Mouse (Mus musculus): ENCODE data around the gene Wwc2.

Gene Wwc2

DNA sequence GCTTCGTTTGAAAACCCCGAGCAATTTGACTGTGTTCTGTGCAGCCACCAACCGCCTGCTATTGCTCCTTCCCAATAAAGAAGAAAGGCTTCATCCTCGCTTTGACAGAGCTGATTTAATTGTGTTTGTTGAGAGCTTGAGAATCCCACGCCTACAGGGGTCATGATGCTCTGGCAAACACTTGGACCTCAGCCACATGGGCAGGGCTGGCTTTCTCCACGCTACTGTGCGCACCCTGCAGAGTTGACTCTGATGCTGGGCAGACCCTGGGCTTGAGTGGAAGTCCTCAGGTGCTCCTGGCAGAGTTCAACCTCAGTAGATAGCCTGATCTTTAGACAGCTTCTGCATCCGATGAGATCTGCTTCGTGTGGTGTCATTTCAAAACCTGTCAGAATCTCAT, 198.7 kb downstream of the Wwc2 start:
- DNase-seq (ENCODE audit: low read depth, low spot score), result no peak

DNA sequence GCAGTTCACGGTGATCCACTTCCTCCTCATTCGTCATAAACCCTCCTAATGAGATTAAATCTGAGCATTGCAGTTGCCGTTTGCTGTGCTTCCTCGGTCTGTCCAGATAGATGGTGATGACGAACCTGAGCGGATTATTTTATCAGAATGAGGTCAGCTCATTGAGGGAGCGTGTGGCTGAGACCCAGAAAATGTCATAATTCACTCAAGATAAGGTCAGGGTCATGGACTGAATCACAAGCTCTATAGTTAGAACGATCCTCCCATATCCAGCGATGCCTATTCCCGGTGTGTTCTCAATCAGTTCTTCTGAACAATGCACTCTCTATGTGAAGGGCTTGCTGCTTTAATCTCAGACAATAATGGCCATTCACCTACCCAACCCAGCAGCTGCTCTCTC, 203.0 kb downstream of the Wwc2 start:
- no peak for DNase-seq (ENCODE audit: low read depth, low spot score)

DNA sequence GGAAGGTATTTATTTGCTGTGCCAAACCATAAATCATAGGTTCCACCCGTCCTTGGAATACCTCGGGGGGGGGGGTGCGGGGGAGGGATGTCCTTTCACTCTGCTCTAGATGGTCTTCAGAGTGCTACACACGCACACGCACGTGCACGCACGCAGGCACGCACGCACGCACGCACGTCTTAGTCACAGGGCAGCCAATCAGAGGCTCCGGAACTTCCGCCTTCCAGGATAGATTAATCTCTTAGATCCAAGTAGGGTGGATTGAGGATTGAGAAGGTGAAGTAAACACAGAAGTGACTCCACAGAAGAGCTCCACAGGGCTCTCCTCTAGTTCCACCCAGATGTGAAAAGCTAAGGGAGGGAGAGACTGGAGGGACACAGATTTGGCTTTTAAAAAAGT, 204.4 kb downstream of the Wwc2 start:
- no peak for DNase-seq (ENCODE audit: low read depth, low spot score)

DNA sequence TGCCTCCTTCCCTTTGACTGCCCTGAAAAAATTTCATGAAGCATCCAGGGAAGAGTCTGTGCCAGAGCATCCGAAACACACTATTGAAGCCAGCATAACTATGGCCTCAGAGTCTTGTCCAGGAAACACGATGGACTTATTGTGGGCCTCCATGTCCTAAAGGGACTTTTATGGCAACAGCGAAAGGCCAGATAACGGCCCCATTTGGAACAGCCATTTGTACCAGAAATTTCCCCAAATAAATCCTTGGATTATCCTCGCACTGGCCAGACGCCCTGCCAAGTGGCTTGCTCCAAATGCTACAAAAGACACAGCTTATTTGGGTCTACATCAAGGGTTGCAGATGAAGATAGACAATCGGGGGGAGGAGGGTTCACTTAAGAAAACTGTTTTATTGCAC, 206.3 kb downstream of the Wwc2 start:
- no peak for DNase-seq (ENCODE audit: low read depth, low spot score)

DNA sequence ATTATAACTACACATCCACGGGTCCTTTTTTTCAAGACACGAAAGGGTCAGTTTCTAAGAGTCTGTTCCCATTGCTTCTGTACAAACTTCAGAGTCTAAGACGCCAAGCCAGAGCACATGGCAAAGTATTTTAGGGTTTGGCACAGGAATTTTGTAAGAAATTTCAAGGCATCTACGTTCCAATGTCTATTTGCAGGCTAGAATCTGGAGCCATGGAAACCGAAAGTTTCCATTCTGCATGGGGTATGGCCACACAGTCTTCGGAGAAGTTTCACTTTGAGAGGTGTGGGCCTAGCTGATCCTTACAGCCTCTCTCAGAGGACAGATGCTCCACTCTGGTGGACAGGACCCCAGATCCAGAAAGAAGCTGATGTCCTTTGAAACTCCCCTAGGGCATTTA, 206.8 kb downstream of the Wwc2 start:
- no peak for DNase-seq (ENCODE audit: low read depth, low spot score)

DNA sequence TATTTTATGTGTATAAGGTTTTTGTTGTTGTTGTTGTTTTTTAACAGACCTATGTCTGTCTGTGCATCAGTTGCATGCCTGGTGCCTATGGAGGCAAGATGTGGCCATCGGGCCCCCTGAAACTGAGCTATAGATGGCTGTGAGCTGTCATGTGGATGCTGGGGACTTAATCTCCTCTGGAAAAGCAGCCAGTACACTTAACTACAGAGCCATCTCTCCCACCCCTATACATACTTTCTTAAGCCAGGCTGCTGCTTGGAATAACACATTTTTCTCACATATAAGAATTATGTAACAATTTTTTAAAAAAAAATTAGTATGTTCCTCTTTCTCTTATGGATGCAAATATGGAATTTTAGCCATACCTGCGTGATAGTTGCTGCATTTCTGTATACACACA, 207.2 kb downstream of the Wwc2 start:
- DNase-seq (ENCODE audit: low read depth, low spot score), result no peak

DNA sequence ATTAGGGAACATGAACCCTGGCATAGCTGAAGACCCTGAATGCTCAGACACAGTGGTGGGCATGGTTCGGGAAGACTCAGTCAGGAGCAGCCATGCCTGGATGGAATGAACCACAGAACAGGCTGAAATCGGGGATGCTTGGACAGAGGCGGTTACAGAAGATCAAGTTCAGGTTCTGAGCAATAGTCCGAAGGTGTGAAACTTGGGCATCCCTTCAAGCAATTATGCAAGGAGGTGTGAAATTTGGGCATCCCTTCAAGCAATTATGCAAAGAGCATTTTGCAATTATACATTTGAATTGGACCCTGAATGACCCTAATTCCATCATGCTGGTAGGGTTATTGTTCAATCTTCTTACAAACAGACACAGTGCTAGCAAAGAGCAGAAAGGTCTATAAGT, 208.8 kb downstream of the Wwc2 start:
- DNase-seq (ENCODE audit: low read depth, low spot score), result no peak

DNA sequence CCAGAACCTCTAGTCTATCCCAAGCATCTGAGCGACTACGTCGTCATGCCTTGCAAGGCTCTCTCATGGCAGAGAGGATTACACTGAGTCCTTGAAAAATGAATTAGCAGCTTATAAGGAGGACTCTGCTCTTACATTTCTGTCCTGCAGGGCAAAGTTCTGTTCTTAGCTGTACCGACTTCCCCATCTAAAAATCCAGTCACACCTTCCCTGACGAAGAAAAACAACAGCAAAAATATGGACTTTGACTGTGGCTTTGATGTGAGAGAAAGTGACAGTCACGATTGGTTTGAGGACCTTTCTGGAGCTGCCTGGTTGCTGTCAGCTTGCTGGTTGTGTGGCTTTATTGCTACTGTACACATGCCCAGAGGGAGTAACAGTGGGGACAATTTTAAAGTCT, 211.1 kb downstream of the Wwc2 start:
- DNase-seq (ENCODE audit: low read depth, low spot score), result no peak

DNA sequence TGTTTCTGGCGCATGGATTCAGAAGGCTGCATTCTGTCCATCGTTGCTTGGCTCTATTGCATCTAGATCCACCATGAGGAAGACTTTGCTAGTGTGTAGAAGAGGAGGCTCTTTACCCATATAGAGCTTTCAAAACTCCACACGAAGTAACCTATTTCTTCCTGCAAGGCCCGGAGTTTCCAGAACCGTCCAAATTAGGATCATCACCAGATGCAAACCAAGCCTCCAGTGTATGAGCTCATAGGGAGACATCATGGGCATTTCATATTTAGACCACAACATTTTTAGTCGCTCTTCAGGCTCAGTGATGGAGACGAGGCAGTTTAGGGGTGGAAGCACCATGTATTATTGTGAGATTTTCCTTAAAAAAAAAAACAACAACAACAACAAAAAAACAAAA, 213.3 kb downstream of the Wwc2 start:
- no peak for DNase-seq (ENCODE audit: low read depth, low spot score)

Data from CD4-positive helper T cell, adult 2 months (primary cell).